Mouse (Mus musculus): ENCODE results near the gene Arpc3. TPM values are rescaled to one million over a fixed set of nuclear protein-coding genes. Genes with fewer than 3 reads are reported as not detected.

Arpc3 gene
- polyA plus RNA-seq, 1 experiment = 430 TPM

GRCm38 (mm10) chr5:122422071-122422964 lies 30.6 kb downstream of the Arpc3 start:
- H3K4me1 ChIP-seq (ENCODE audit: control insufficient read depth, insufficient read depth, low read length) = peaks cover 5% of the 10 kb centered on the region
- H3K27ac ChIP-seq (ENCODE audit: insufficient read depth, low read depth, low read length) = peak overlapping the region; percentile 86
- no peak; the same call in 1 of the 2 replicates for TF ChIP-seq CTCF (IDR thresholded peaks at IDR 0.05; ENCODE audit: insufficient read depth, low read depth, low read length)
- no peak for TF ChIP-seq POLR2A (IDR thresholded peaks at IDR 0.05; ENCODE audit: insufficient read depth, low read depth, low read length)
- WGBS = under 1% methylated on average over 73 of the region's 73 CpGs
- H3K4me3 ChIP-seq (ENCODE audit: insufficient read depth, low read depth, low read length) = peak overlapping the region; percentile 95

- TF ChIP-seq POLR2A (IDR thresholded peaks at IDR 0.05; ENCODE audit: insufficient read depth, low read depth, low read length) (no peak), CTCF (IDR thresholded peaks at IDR 0.05; ENCODE audit: insufficient read depth, low read depth, low read length) (no peak)
- 21% methylated on average over 15 of the region's 15 CpGs for WGBS
- Histone ChIP-seq H3K4me1 (ENCODE audit: control insufficient read depth, insufficient read depth, low read length) (peaks cover 5% of the 10 kb centered on the region), H3K27ac (ENCODE audit: insufficient read depth, low read depth, low read length) (no peak overlapping the region), H3K4me3 (ENCODE audit: insufficient read depth, low read depth, low read length) (peak overlapping the region; percentile 95)
These were observed 31.4 kb downstream of the Arpc3 start for GRCm38 (mm10) chr5:122423083-122423482.

- Histone ChIP-seq H3K27ac (ENCODE audit: insufficient read depth, low read depth, low read length) (no peak overlapping the region), H3K4me3 (ENCODE audit: insufficient read depth, low read depth, low read length) (no peak overlapping the region), H3K4me1 (ENCODE audit: control insufficient read depth, insufficient read depth, low read length) (peaks cover 5% of the 10 kb centered on the region)
- TF ChIP-seq CTCF (IDR thresholded peaks at IDR 0.05; ENCODE audit: insufficient read depth, low read depth, low read length) (no peak), POLR2A (IDR thresholded peaks at IDR 0.05; ENCODE audit: insufficient read depth, low read depth, low read length) (no peak)
- WGBS = 43% methylated on average over 2 of the region's 2 CpGs
These were observed 33.9 kb downstream of the Arpc3 start for GRCm38 (mm10) chr5:122425550-122425949.

- Histone ChIP-seq H3K27ac (ENCODE audit: insufficient read depth, low read depth, low read length) (no peak overlapping the region), H3K4me1 (ENCODE audit: control insufficient read depth, insufficient read depth, low read length) (no peaks in the 10 kb centered on the region), H3K4me3 (ENCODE audit: insufficient read depth, low read depth, low read length) (no peak overlapping the region)
- 90% methylated on average over 4 of the region's 4 CpGs for WGBS
- no peak for TF ChIP-seq POLR2A (IDR thresholded peaks at IDR 0.05; ENCODE audit: insufficient read depth, low read depth, low read length)
- no peak for TF ChIP-seq CTCF (IDR thresholded peaks at IDR 0.05; ENCODE audit: insufficient read depth, low read depth, low read length)
These were observed 38.5 kb downstream of the Arpc3 start for GRCm38 (mm10) chr5:122430036-122430775.

- TF ChIP-seq CTCF (IDR thresholded peaks at IDR 0.05; ENCODE audit: insufficient read depth, low read depth, low read length) (no peak), POLR2A (IDR thresholded peaks at IDR 0.05; ENCODE audit: insufficient read depth, low read depth, low read length) (no peak)
- WGBS = 84% methylated on average over 8 of the region's 8 CpGs
- no peak overlapping the region for H3K27ac ChIP-seq (ENCODE audit: insufficient read depth, low read depth, low read length)
- no peaks in the 10 kb centered on the region for H3K4me1 ChIP-seq (ENCODE audit: control insufficient read depth, insufficient read depth, low read length)
- no peak overlapping the region for H3K4me3 ChIP-seq (ENCODE audit: insufficient read depth, low read depth, low read length)
These were observed 39.5 kb downstream of the Arpc3 start for GRCm38 (mm10) chr5:122431221-122431620.

GRCm38 (mm10) chr5:122434541-122434940 lies 42.9 kb downstream of the Arpc3 start:
- whole genome bisulfite sequencing = 78% methylated on average over 4 of the region's 4 CpGs
- H3K4me3 ChIP-seq (ENCODE audit: insufficient read depth, low read depth, low read length) = no peak overlapping the region
- no peak for TF ChIP-seq CTCF (IDR thresholded peaks at IDR 0.05; ENCODE audit: insufficient read depth, low read depth, low read length)
- no peak for TF ChIP-seq POLR2A (IDR thresholded peaks at IDR 0.05; ENCODE audit: insufficient read depth, low read depth, low read length)

GRCm38 (mm10) chr5:122439400-122440094 lies 47.9 kb downstream of the Arpc3 start:
- 71% methylated on average over 19 of the region's 19 CpGs for WGBS
- Histone ChIP-seq H3K27ac (ENCODE audit: insufficient read depth, low read depth, low read length) (peak overlapping the region; percentile 16), H3K4me1 (ENCODE audit: control insufficient read depth, insufficient read depth, low read length) (peaks cover 7% of the 10 kb centered on the region), H3K4me3 (ENCODE audit: insufficient read depth, low read depth, low read length) (no peak overlapping the region)
- TF ChIP-seq CTCF (IDR thresholded peaks at IDR 0.05; ENCODE audit: insufficient read depth, low read depth, low read length) (no peak), POLR2A (IDR thresholded peaks at IDR 0.05; ENCODE audit: insufficient read depth, low read depth, low read length) (no peak)

More at GRCm38 (mm10) chr5:122434541-122434940, 42.9 kb downstream of the Arpc3 start:
- H3K27ac ChIP-seq (ENCODE audit: insufficient read depth, low read depth, low read length) = no peak overlapping the region
- H3K4me1 ChIP-seq (ENCODE audit: control insufficient read depth, insufficient read depth, low read length) = peaks cover 4% of the 10 kb centered on the region

- H3K4me3 ChIP-seq (ENCODE audit: insufficient read depth, low read depth, low read length) = no peak overlapping the region
- no peak overlapping the region for H3K27ac ChIP-seq (ENCODE audit: insufficient read depth, low read depth, low read length)
- peaks cover 7% of the 10 kb centered on the region for H3K4me1 ChIP-seq (ENCODE audit: control insufficient read depth, insufficient read depth, low read length)
- WGBS = 91% methylated on average over 12 of the region's 12 CpGs
- TF ChIP-seq CTCF (IDR thresholded peaks at IDR 0.05; ENCODE audit: insufficient read depth, low read depth, low read length) (no peak), POLR2A (IDR thresholded peaks at IDR 0.05; ENCODE audit: insufficient read depth, low read depth, low read length) (no peak)
These were observed 48.5 kb downstream of the Arpc3 start for GRCm38 (mm10) chr5:122440095-122440630.
